Mouse (Mus musculus) ES-Bruce4 (cell line): ENCODE data around the gene Ush2a. TPM values are rescaled to one million over a fixed set of nuclear protein-coding genes. Genes with fewer than 3 reads are reported as not detected.

Experiments
- H3K27ac ChIP-seq: 2 replicates; pipeline ENCODE4 v1.5.1; 2012; ENCODE audit warnings: low read length, inconsistent platforms; ENCODE audit not compliant: insufficient read depth
- H3K27me3 ChIP-seq: 2 replicates; pipeline ENCODE4 v1.6.1; 2012; ENCODE audit warnings: mild to moderate bottlenecking, low read length, inconsistent platforms; ENCODE audit not compliant: control insufficient read depth, poor library complexity, insufficient read depth, severe bottlenecking
- H3K36me3 ChIP-seq: 2 replicates; pipeline ENCODE4 v1.6.1; 2012; ENCODE audit warnings: inconsistent platforms, mild to moderate bottlenecking, low read length, moderate library complexity; ENCODE audit not compliant: control insufficient read depth, poor library complexity, insufficient read depth, severe bottlenecking
- H3K4me1 ChIP-seq: one replicate; pipeline ENCODE4 v1.8.1; 2011; ENCODE audit warnings: low read length; ENCODE audit not compliant: control insufficient read depth, insufficient read depth
- H3K4me3 ChIP-seq: 2 replicates; pipeline ENCODE4 v1.5.1; 2011; ENCODE audit warnings: low read depth, mild to moderate bottlenecking, low read length
- H3K9ac ChIP-seq: 2 replicates; pipeline ENCODE4 v1.6.1; 2012; ENCODE audit warnings: low read depth, mild to moderate bottlenecking, inconsistent platforms; ENCODE audit not compliant: poor library complexity, severe bottlenecking
- H3K9me3 ChIP-seq: replicated peaks from 2 replicates; pipeline ENCODE4 v1.6.1; 2012; ENCODE audit warnings: mild to moderate bottlenecking, low read length, inconsistent platforms; ENCODE audit not compliant: control insufficient read depth, poor library complexity, insufficient read depth, severe bottlenecking
- CTCF ChIP-seq: IDR thresholded peaks from one replicate; pipeline ENCODE4 v1.8.1; 2011; ENCODE audit warnings: low read depth, low read length
- EP300 ChIP-seq: IDR thresholded peaks from 2 replicates; pipeline ENCODE4 v1.6.1; 2011; ENCODE audit warnings: low read depth, low read length; ENCODE audit not compliant: insufficient read depth
- POLR2A ChIP-seq: IDR thresholded peaks from one replicate; pipeline ENCODE4 v1.8.1; 2011; ENCODE audit warnings: low read length; ENCODE audit not compliant: insufficient read depth
- polyA plus RNA-seq: library from polyadenylated mRNA; stranded (reverse); fragments of >200 nt; gene quantifications from 2 replicates; pipeline ENCODE4 v1.2.4, GENCODE M21; 2011; ENCODE audit warnings: low read depth; ENCODE audit not compliant: missing spikeins, insufficient read depth, insufficient read length

Ush2a gene
- polyA plus RNA-seq, 1 experiment: not detected

DNA sequence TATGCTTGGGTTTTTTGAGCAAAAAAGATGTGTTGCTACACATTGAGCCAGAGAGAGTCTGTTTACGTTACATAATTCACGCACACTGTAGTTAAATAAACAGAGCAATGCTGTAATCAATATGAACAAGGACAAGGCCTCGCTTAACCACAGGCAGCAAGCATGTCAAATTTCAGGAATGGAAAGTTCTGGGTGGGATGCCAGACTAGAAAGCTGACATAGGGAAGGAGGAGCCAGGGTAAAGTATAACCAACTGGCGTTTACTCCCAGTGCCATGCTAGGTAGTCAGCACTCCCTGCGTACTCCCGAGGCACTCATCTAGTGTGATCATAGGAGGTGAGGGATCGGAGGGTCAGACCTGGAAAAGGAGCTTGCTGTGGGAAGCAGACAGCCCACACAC lies 553.2 kb downstream of the Ush2a start:
- H3K4me1 ChIP-seq: no peaks in the 10 kb centered on the region
- H3K27ac ChIP-seq: no peak overlapping the region
- H3K9me3 ChIP-seq: no peaks in the 10 kb centered on the region
- H3K36me3 ChIP-seq: no peaks in the 10 kb centered on the region
- no peaks in the 10 kb centered on the region for H3K27me3 ChIP-seq
- no peak for TF ChIP-seq EP300
- TF ChIP-seq CTCF: no peak
- no peak for TF ChIP-seq POLR2A
- no peak overlapping the region for H3K9ac ChIP-seq
- H3K4me3 ChIP-seq: no peak overlapping the region

DNA sequence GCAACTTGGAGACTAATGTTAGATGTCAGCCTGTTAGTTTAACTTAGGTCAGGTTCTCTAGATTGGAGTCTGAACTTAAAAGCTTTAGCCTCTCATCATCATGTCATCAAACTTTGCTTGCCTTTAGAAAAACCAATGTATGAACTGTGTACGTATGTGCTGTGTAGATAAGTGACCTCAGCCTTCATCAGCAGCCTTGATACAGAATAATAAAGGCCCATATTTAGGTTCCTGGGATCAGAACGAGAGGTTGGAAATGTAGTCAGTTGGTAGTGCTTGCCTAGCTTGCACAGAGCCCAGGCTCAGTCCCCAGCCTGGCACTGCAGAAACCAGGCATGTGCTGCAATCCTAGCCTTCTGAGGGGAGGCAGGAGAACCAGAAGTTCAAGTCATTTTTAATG lies 562.4 kb downstream of the Ush2a start:
- no peak for TF ChIP-seq POLR2A
- no peak for TF ChIP-seq EP300
- TF ChIP-seq CTCF: no peak
- H3K9ac ChIP-seq: no peak overlapping the region
- no peaks in the 10 kb centered on the region for H3K36me3 ChIP-seq
- H3K27me3 ChIP-seq: no peaks in the 10 kb centered on the region
- no peaks in the 10 kb centered on the region for H3K9me3 ChIP-seq
- H3K4me1 ChIP-seq: no peaks in the 10 kb centered on the region
- H3K4me3 ChIP-seq: no peak overlapping the region
- H3K27ac ChIP-seq: no peak overlapping the region

- H3K9me3 ChIP-seq: no peaks in the 10 kb centered on the region
Measured at GRCm38 (mm10) chr1:188824878-188825532, 563.2 kb downstream of the Ush2a start.

DNA sequence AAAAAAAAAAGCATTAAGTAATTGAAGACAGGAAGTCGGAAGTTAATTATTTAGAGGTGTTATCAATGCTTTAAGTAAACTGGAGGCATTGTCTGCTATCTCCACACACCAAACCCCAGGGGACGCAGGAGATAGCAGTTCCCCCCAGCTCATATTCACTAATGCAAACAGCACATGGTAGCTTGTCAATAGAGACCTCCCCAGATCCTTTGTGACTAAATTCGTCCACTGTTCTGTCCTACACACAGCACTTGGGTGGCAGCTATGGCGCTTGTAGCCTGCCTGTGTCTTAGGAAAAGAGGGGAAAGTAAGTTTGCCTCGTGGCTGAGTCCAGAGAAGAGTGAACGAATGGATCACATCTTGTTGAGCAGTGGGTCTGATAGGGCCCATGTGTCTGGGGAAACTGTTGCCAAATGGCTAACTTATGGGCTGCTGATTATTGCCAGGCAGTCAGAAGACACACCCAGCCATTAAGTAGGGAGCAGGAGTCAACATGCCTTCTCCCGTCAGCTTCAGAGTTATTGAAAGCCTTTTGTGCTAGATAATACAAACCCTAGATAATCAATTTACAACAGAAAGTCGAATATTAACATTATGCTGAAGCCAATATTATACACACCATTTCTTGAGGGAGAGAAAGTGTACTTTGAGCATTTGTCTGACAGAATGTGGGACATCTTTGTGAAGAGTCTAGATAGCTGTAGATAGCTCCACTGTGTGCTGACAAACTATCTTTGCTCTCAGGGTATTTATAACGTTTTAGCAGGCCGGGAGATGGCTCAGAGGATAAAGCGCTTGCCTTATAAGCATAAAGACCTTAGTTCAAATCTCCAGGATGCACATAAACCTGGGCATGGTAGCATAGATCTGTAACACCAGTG lies 568.9 kb downstream of the Ush2a start:
- Histone ChIP-seq H3K27me3 (no peaks in the 10 kb centered on the region), H3K27ac (no peak overlapping the region)

More at GRCm38 (mm10) chr1:188824878-188825532, 563.2 kb downstream of the Ush2a start:
- Histone ChIP-seq H3K9ac (no peak overlapping the region), H3K4me1 (no peaks in the 10 kb centered on the region), H3K4me3 (no peak overlapping the region), H3K27me3 (no peaks in the 10 kb centered on the region), H3K27ac (no peak overlapping the region), H3K36me3 (no peaks in the 10 kb centered on the region)
- TF ChIP-seq CTCF (no peak), EP300 (no peak), POLR2A (no peak)

GRCm38 (mm10) chr1:188833906-188834305 lies 572.1 kb downstream of the Ush2a start:
- H3K4me1 ChIP-seq: no peaks in the 10 kb centered on the region
- no peak overlapping the region for H3K27ac ChIP-seq
- no peaks in the 10 kb centered on the region for H3K36me3 ChIP-seq
- no peaks in the 10 kb centered on the region for H3K9me3 ChIP-seq
- no peak overlapping the region for H3K9ac ChIP-seq
- TF ChIP-seq CTCF: no peak
- no peak for TF ChIP-seq POLR2A
- no peak for TF ChIP-seq EP300
- no peak overlapping the region for H3K4me3 ChIP-seq
- no peaks in the 10 kb centered on the region for H3K27me3 ChIP-seq

More for the DNA sequence above, 568.9 kb downstream of the Ush2a start:
- H3K36me3 ChIP-seq: no peaks in the 10 kb centered on the region
- H3K4me1 ChIP-seq: no peaks in the 10 kb centered on the region
- H3K4me3 ChIP-seq: no peak overlapping the region
- TF ChIP-seq CTCF (no peak), EP300 (no peak), POLR2A (no peak)
- no peaks in the 10 kb centered on the region for H3K9me3 ChIP-seq
- no peak overlapping the region for H3K9ac ChIP-seq

DNA sequence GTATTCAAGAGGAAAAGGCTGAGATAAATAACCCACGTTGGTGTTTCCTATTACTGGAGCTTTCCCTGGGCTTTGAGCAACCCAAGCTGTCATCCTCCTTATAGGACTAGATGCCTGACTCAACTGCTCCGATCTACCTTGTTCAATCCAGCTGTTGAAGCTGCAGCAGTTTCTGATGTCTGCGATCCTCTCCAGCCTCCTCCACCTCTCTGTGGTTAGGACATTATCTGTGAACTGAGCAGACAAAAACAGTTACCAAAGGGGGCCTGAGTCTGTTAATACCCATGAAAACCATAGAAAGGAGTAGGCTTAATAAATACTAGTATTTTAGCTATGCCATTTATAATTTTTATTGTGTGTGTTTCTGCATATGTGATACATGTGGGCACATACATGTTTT lies 572.9 kb downstream of the Ush2a start:
- Histone ChIP-seq H3K9ac (no peak overlapping the region), H3K27me3 (no peaks in the 10 kb centered on the region), H3K4me1 (no peaks in the 10 kb centered on the region)

More for the DNA sequence above, 572.9 kb downstream of the Ush2a start:
- TF ChIP-seq EP300 (no peak), CTCF (no peak), POLR2A (no peak)
- H3K36me3 ChIP-seq: no peaks in the 10 kb centered on the region
- no peak overlapping the region for H3K4me3 ChIP-seq
- no peaks in the 10 kb centered on the region for H3K9me3 ChIP-seq
- H3K27ac ChIP-seq: no peak overlapping the region
